11 mouse cellular contexts compared by ENCODE assay signal in genomic region chr1:171096110-171096964, GRCm38 (mm10). TPM values are rescaled to one million over a fixed set of nuclear protein-coding genes. Genes with fewer than 3 reads are reported as not detected.
A peak's percentile ranks its signal among the peaks of the same experiment; 100 is the strongest.
DNase-seq lines count a peak whose midpoint lies in the region; ATAC-seq and TF ChIP-seq lines count a peak whose summit lies in the region.
"Had no signal": no experiment of that assay in that cellular context is flagged by ENCODE, and none has a peak within 500 bp of the region (broad histone marks: within the 10 kb centered on the region; RNA-seq: fewer than 3 reads in every experiment).

No protein-coding gene starts in this region.

- 0 out of 2 replicates have a peak overlapping the region, but pooled peaks have one; percentile 21 for H3K4me3 ChIP-seq in hindbrain, embryonic 10.5 days
- no peak overlapping the region for H3K4me3 ChIP-seq in hindbrain, embryonic 11.5 days (ENCODE audit: low read depth, low read length)
- H3K4me3 ChIP-seq in neural tube, embryonic 13.5 days: no peak overlapping the region
- 0 out of 2 replicates have a peak overlapping the region, but pooled peaks have one; percentile 7 for H3K4me3 ChIP-seq in limb, embryonic 14.5 days (replicated peaks; ENCODE audit: low read length)
- H3K4me3 ChIP-seq: erythroblast, embryonic 14.5 days had no signal

- H3K4me2 ChIP-seq in hindbrain, embryonic 11.5 days (replicated peaks; ENCODE audit: low read depth, low read length): no peak overlapping the region
- H3K4me2 ChIP-seq in neural tube, embryonic 13.5 days: 0 out of 2 replicates have a peak overlapping the region, but pooled peaks have one; percentile 7
- H3K4me2 ChIP-seq in limb, embryonic 14.5 days (replicated peaks; ENCODE audit: low read depth, low read length, severe bottlenecking): peak overlapping the region; percentile 28

- no peaks in the 10 kb centered on the region for H3K36me3 ChIP-seq in hindbrain, embryonic 10.5 days
- no peaks in the 10 kb centered on the region for H3K36me3 ChIP-seq in hindbrain, embryonic 11.5 days (ENCODE audit: control insufficient read depth, insufficient read depth, low read length)
- H3K36me3 ChIP-seq in neural tube, embryonic 13.5 days: no peaks in the 10 kb centered on the region
- no peaks in the 10 kb centered on the region for H3K36me3 ChIP-seq in limb, embryonic 14.5 days (ENCODE audit: control insufficient read depth, insufficient read depth, low read length)

- no peak for TF ChIP-seq POLR2A in limb, embryonic 14.5 days (IDR thresholded peaks at IDR 0.05; ENCODE audit: borderline replicate concordance, extremely low read depth, insufficient read depth, insufficient read length)

- peak; percentile 20 for DNase-seq in hindbrain, embryonic 10.5 days (ENCODE audit: low spot score)
- no peak for DNase-seq in hindbrain, embryonic 11.5 days (ENCODE audit: low spot score)
- DNase-seq in neural tube, embryonic 10.5 days (ENCODE audit: extremely low spot score, low spot score): no peak
- no peak for DNase-seq in limb, embryonic 14.5 days (ENCODE audit: low spot score)
- DNase-seq in left cerebral cortex, adult 9 months (ENCODE audit: low spot score in 2 of 2): no peak
- DNase-seq in urinary bladder, postnatal 10 days (ENCODE audit: low spot score): no peak
- DNase-seq: cerebellum, adult 11-12 months; heart, adult 11 months; thymus, postnatal 25 days had no signal

- H3K27me3 ChIP-seq in hindbrain, embryonic 10.5 days (ENCODE audit: insufficient read depth, poor library complexity, severe bottlenecking): 0 out of 2 replicates have a peak, but pooled peaks cover 6% of the 10 kb centered on the region
- H3K27me3 ChIP-seq in hindbrain, embryonic 11.5 days (ENCODE audit: control insufficient read depth, insufficient read depth, low read length): no peaks in the 10 kb centered on the region
- H3K27me3 ChIP-seq in neural tube, embryonic 13.5 days: peaks cover 12% of the 10 kb centered on the region; the same call in 1 of the 2 replicates
- no peaks in the 10 kb centered on the region for H3K27me3 ChIP-seq in limb, embryonic 14.5 days (ENCODE audit: control insufficient read depth, insufficient read depth, low read length)

- 24% methylated on average over 10 of the region's 10 CpGs for WGBS in hindbrain, embryonic 10.5 days
- 26% methylated on average over 10 of the region's 10 CpGs for WGBS in hindbrain, embryonic 11.5 days
- 19% methylated on average over 10 of the region's 10 CpGs for WGBS in neural tube, embryonic 13.5 days
- WGBS in limb, embryonic 14.5 days: 18% methylated on average over 10 of the region's 10 CpGs

- H3K9ac ChIP-seq in hindbrain, embryonic 11.5 days (ENCODE audit: low read depth, low read length): no peak overlapping the region
- no peak overlapping the region for H3K9ac ChIP-seq in neural tube, embryonic 13.5 days
- H3K9ac ChIP-seq in limb, embryonic 14.5 days (ENCODE audit: low read depth, low read length, severe bottlenecking): no peak overlapping the region

- H3K27ac ChIP-seq in hindbrain, embryonic 10.5 days: no peak overlapping the region
- H3K27ac ChIP-seq in hindbrain, embryonic 11.5 days (ENCODE audit: low read depth, low read length): no peak overlapping the region
- H3K27ac ChIP-seq in neural tube, embryonic 13.5 days (replicated peaks): no peak overlapping the region
- H3K27ac ChIP-seq in limb, embryonic 14.5 days (replicated peaks; ENCODE audit: low read depth, low read length): no peak overlapping the region

- no peak for ATAC-seq in hindbrain, embryonic 11.5 days (ENCODE audit: low FRiP score)
- no peak for ATAC-seq in neural tube, embryonic 13.5 days (ENCODE audit: low read depth)
- no peak for ATAC-seq in limb, embryonic 14.5 days (ENCODE audit: low FRiP score, low read depth)

- H3K4me1 ChIP-seq in hindbrain, embryonic 10.5 days (replicated peaks): peaks cover 17% of the 10 kb centered on the region
- H3K4me1 ChIP-seq in hindbrain, embryonic 11.5 days (replicated peaks; ENCODE audit: control insufficient read depth, insufficient read depth, low read length): no peaks in the 10 kb centered on the region
- H3K4me1 ChIP-seq in neural tube, embryonic 13.5 days (replicated peaks): no peaks in the 10 kb centered on the region
- H3K4me1 ChIP-seq in limb, embryonic 14.5 days (ENCODE audit: control insufficient read depth, insufficient read depth, low read length): peaks cover 8% of the 10 kb centered on the region; the same call in 1 of the 2 replicates

- no peaks in the 10 kb centered on the region for H3K9me3 ChIP-seq in hindbrain, embryonic 10.5 days
- no peaks in the 10 kb centered on the region for H3K9me3 ChIP-seq in hindbrain, embryonic 11.5 days (ENCODE audit: control insufficient read depth, low read length)
- no peaks in the 10 kb centered on the region for H3K9me3 ChIP-seq in neural tube, embryonic 13.5 days
- no peaks in the 10 kb centered on the region for H3K9me3 ChIP-seq in limb, embryonic 14.5 days (ENCODE audit: control insufficient read depth, low read length)

RNA-seq across cellular contexts. Expression of gene Cfap126, which starts 17.4 kb away (rescaled TPM):
- polyA plus RNA-seq in hindbrain, embryonic 10.5 days (2016; fragmentation: Nextera tagmentation; extraction: Ambion mirVana): 5.4 and 13.0 TPM in 2 replicates
- polyA plus RNA-seq in hindbrain, embryonic 11.5 days (2014; fragmentation: Nextera tagmentation; extraction: Ambion mirVana): 8.7 and 10.5 TPM in 2 replicates
- polyA plus RNA-seq in neural tube, embryonic 13.5 days (2015; fragmentation: Nextera tagmentation; extraction: Ambion mirVana): 2.8 and 2.9 TPM in 2 replicates
- 2.1 and 2.7 TPM in 2 replicates for polyA plus RNA-seq in limb, embryonic 14.5 days (2012; rRNA removed)
- polyA plus RNA-seq in limb, embryonic 14.5 days (2014; fragmentation: Nextera tagmentation; extraction: Ambion mirVana): 1.1 and 1.3 TPM in 2 replicates

RNA-seq across cellular contexts. Expression of gene Fcgr3, which starts 31.6 kb away (rescaled TPM):
- polyA plus RNA-seq in hindbrain, embryonic 10.5 days (2016; fragmentation: Nextera tagmentation; extraction: Ambion mirVana): 4.7 and 7.6 TPM in 2 replicates
- 9.6 TPM in 2 replicates for polyA plus RNA-seq in hindbrain, embryonic 11.5 days (2014; fragmentation: Nextera tagmentation; extraction: Ambion mirVana)
- 9.0 and 10.9 TPM in 2 replicates for polyA plus RNA-seq in neural tube, embryonic 13.5 days (2015; fragmentation: Nextera tagmentation; extraction: Ambion mirVana)
- 12.8 and 13.7 TPM in 2 replicates for polyA plus RNA-seq in limb, embryonic 14.5 days (2012; rRNA removed)
- 17.6 and 19.7 TPM in 2 replicates for polyA plus RNA-seq in limb, embryonic 14.5 days (2014; fragmentation: Nextera tagmentation; extraction: Ambion mirVana)
- polyA plus RNA-seq: erythroblast, embryonic 14.5 days had no signal

RNA-seq across cellular contexts. Expression of gene Sdhc, which starts 54.1 kb away (rescaled TPM):
- polyA plus RNA-seq in hindbrain, embryonic 10.5 days (2016; fragmentation: Nextera tagmentation; extraction: Ambion mirVana): 295 and 301 TPM in 2 replicates
- 259 and 284 TPM in 2 replicates for polyA plus RNA-seq in hindbrain, embryonic 11.5 days (2014; fragmentation: Nextera tagmentation; extraction: Ambion mirVana)
- 278 and 279 TPM in 2 replicates for polyA plus RNA-seq in neural tube, embryonic 13.5 days (2015; fragmentation: Nextera tagmentation; extraction: Ambion mirVana)
- polyA plus RNA-seq in limb, embryonic 14.5 days (2012; rRNA removed): 246 and 314 TPM in 2 replicates
- polyA plus RNA-seq in limb, embryonic 14.5 days (2014; fragmentation: Nextera tagmentation; extraction: Ambion mirVana): 273 and 281 TPM in 2 replicates

RNA-seq across cellular contexts. Expression of gene Mpz, which starts 54.2 kb away (rescaled TPM):
- polyA plus RNA-seq in hindbrain, embryonic 10.5 days (2016; fragmentation: Nextera tagmentation; extraction: Ambion mirVana): 1.3 and 1.6 TPM in 2 replicates
- polyA plus RNA-seq in hindbrain, embryonic 11.5 days (2014; fragmentation: Nextera tagmentation; extraction: Ambion mirVana): 0.99 and 1.5 TPM in 2 replicates
- 20.7 and 25.7 TPM in 2 replicates for polyA plus RNA-seq in neural tube, embryonic 13.5 days (2015; fragmentation: Nextera tagmentation; extraction: Ambion mirVana)
- 14.6 and 19.8 TPM in 2 replicates for polyA plus RNA-seq in limb, embryonic 14.5 days (2012; rRNA removed)
- 4.9 and 5.3 TPM in 2 replicates for polyA plus RNA-seq in limb, embryonic 14.5 days (2014; fragmentation: Nextera tagmentation; extraction: Ambion mirVana)
- polyA plus RNA-seq: erythroblast, embryonic 14.5 days had no signal

Comparison
In these comparisons a context has a peak if more than half of its experiments do, and no peak if none do; other contexts are left out.
1. H3K4me3 ChIP-seq: peak in hindbrain, embryonic 10.5 days (single experiment) and limb, embryonic 14.5 days (single experiment); none in hindbrain, embryonic 11.5 days (single experiment) and neural tube, embryonic 13.5 days (single experiment).